Mouse (Mus musculus): Measurements from ENCODE around the gene Dand5.

GRCm38 (mm10) chr8:84783198-84783918 lies 39.3 kb downstream of the Dand5 start:
- no peak for TF ChIP-seq CTCF (IDR thresholded peaks at IDR 0.05; ENCODE audit: low read depth)
- TF ChIP-seq EP300 (IDR thresholded peaks at IDR 0.05; ENCODE audit: low read depth): no peak
